Mouse (Mus musculus): ENCODE results near the gene Zfp354b.

DNA sequence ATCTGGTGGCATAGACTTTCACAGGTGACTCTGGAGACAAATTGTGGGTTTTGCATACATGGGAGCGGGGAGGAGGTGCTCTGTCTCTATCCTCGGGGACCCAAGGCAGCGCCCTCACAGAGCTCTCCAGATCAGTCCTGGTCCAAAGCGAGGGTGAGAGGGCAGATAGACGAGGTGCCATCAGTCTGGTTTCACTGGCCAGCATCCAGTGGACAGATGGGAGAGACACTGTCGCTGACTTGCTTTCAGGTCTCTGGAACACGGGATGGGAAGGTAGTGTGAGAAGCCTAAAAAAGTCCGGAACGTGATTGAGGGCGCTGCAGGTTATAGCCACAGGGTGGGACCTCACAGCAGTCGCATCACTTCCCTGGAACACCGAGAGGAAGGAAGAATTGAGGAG, 11.0 kb upstream of the Zfp354b start:
- no peak for TF ChIP-seq GATA1 (IDR thresholded peaks at IDR 0.05; ENCODE audit: borderline replicate concordance, low read length)
- no peak for TF ChIP-seq CTCF (IDR thresholded peaks at IDR 0.05; ENCODE audit: low read depth, low read length)
- no peak for TF ChIP-seq GATA2 (IDR thresholded peaks at IDR 0.05; ENCODE audit: borderline replicate concordance, low read depth, low read length)
- no peak for TF ChIP-seq TAL1 (conservative IDR thresholded peaks at IDR 0.05; ENCODE audit: low read depth, low read length)
- TF ChIP-seq POLR2AphosphoS5 (IDR thresholded peaks at IDR 0.05; ENCODE audit: insufficient replicate concordance, low read depth, low read length), result no peak
